Mouse (Mus musculus): Measurements from ENCODE around the gene Csad.

DNA sequence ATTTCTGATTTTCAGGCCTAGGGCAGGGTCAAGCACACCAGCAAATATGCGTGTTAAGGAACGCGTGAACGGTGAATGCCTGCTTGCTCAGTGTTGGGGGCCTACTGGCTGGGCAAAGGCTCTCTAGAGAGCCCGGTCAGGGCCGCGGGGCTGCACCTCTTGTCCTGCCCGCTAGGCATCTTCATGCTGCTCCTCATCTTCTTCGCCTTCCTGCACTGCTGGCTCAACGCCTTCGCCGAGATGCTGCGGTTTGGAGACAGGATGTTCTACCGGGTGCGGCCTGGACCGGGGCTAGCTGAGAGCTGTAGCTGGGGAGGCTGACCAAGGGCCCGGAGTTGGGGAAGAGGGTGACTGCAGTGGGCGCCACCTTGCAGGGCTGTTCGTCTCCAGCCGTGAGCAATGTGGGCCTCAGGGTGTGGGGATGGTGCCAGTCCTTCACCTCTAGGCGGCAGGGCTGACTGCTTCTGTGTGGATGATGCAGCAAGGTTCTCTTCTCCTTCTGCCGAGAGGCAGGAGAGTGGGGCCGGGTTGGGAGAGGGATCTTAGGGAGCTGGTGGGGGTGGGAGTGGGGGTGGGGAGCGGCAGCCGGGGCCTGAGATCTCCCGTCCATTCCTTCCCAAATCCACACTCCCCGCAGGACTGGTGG lies 44.0 kb downstream of the Csad start:
- TF ChIP-seq CTCF (IDR thresholded peaks at IDR 0.05; ENCODE audit: insufficient read depth, low read length) (no peak), POLR2A (IDR thresholded peaks at IDR 0.05; ENCODE audit: borderline replicate concordance, extremely low read depth, low read depth, low read length) (no peak)

Data from lung, adult 2 months (tissue).